Mouse (Mus musculus) intestine, embryonic 14.5 days (tissue): ENCODE data around the gene Chn1. TPM values are rescaled to one million over a fixed set of nuclear protein-coding genes. Genes with fewer than 3 reads are reported as not detected.
A peak's percentile ranks its signal among the peaks of the same experiment; 100 is the strongest.

Source experiments
- ATAC-seq: fragments of 200-750 bp; cut with Nextera tagmentation; replicated peaks from 2 replicates; pipeline ENCODE4 v1.8.0; 2017; ENCODE audit warnings: low read depth, moderate number of reproducible peaks, moderate TSS enrichment, moderate library complexity; ENCODE audit not compliant: low FRiP score, low TSS enrichment
- DNase-seq: peaks from one replicate; pipeline ENCODE4 v3.0.0-alpha.2; 2018; ENCODE audit warnings: low spot score
- H3K27ac ChIP-seq: fragments of 300-500 bp; sonication (generic); 2 replicates; pipeline ENCODE4 v1.5.1; 2014; ENCODE audit warnings: low read depth, mild to moderate bottlenecking, control low read depth
- H3K27me3 ChIP-seq: fragments of 300-500 bp; sonication (generic); replicated peaks from 2 replicates; pipeline ENCODE4 v1.6.1; 2014; ENCODE audit warnings: low read length, control low read depth; ENCODE audit not compliant: control insufficient read depth, insufficient read depth
- H3K36me3 ChIP-seq: fragments of 300-500 bp; sonication (generic); 2 replicates; pipeline ENCODE4 v1.6.1; 2014; ENCODE audit warnings: low read length, control low read depth; ENCODE audit not compliant: control insufficient read depth, insufficient read depth
- H3K4me1 ChIP-seq: fragments of 300-500 bp; sonication (generic); replicated peaks from 2 replicates; pipeline ENCODE4 v1.6.1; 2014; ENCODE audit warnings: low read length, control low read depth, mixed read lengths; ENCODE audit not compliant: control insufficient read depth, insufficient read depth
- H3K4me2 ChIP-seq: fragments of 300-500 bp; sonication (generic); 2 replicates; pipeline ENCODE4 v1.6.1; 2014; ENCODE audit warnings: low read length
- H3K4me3 ChIP-seq: fragments of 300-500 bp; sonication (generic); 2 replicates; pipeline ENCODE4 v1.5.1; 2014; ENCODE audit warnings: low read depth, low read length, control low read depth, mixed read lengths
- H3K9ac ChIP-seq: fragments of 300-500 bp; sonication (generic); 2 replicates; pipeline ENCODE4 v1.6.1; 2014; ENCODE audit warnings: mild to moderate bottlenecking, low read length
- H3K9me3 ChIP-seq: fragments of 300-500 bp; sonication (generic); 2 replicates; pipeline ENCODE4 v1.6.1; 2016; ENCODE audit warnings: low read length, control low read depth; ENCODE audit not compliant: control insufficient read depth
- WGBS: fragments of 180-500 bp; shearing (Covaris S2); extraction: QIAGEN DNeasy Blood & Tissue Kit; methylation state at CpG from one replicate; pipeline ENCODE4 v1.1.7; 2014; 5-methylcytosine and 5-hydroxymethylcytosine counted together
- polyA plus RNA-seq: library from polyadenylated mRNA; unstranded; fragments of >200 nt; fragmentation: Nextera tagmentation; extraction: Ambion mirVana; gene quantifications from 2 replicates; pipeline ENCODE4 v1.2.1, GENCODE M21; 2014

Chn1 gene
- polyA plus RNA-seq, 1 experiment from 2014 or later, result 21.5 TPM

- ATAC-seq (no peak), DNase-seq (peak; percentile 31)
- Histone ChIP-seq H3K27me3 (no peaks in the 10 kb centered on the region), H3K4me2 (no peak overlapping the region), H3K36me3 (peaks cover 11% of the 10 kb centered on the region), H3K4me1 (no peaks in the 10 kb centered on the region), H3K9ac (no peak overlapping the region), H3K27ac (no peak overlapping the region), H3K4me3 (no peak overlapping the region), H3K9me3 (no peaks in the 10 kb centered on the region)
- WGBS, result 68% methylated on average over 6 of the region's 6 CpGs
Observed at GRCm38 (mm10) chr2:73611798-73612197, 163.3 kb downstream of the Chn1 start.

GRCm38 (mm10) chr2:73609724-73610210 lies 165.4 kb downstream of the Chn1 start:
- no peaks in the 10 kb centered on the region for H3K4me1 ChIP-seq
- H3K27ac ChIP-seq, result no peak overlapping the region
- peaks cover 11% of the 10 kb centered on the region for H3K36me3 ChIP-seq
- ATAC-seq (no peak), DNase-seq (peak; percentile 36)
- H3K4me2 ChIP-seq, result no peak overlapping the region
- H3K27me3 ChIP-seq, result no peaks in the 10 kb centered on the region
- 85% methylated on average over 3 of the region's 3 CpGs for WGBS
- H3K9ac ChIP-seq, result no peak overlapping the region
- no peak overlapping the region for H3K4me3 ChIP-seq
- no peaks in the 10 kb centered on the region for H3K9me3 ChIP-seq

- ATAC-seq (no peak), DNase-seq (peak; percentile 36)
- WGBS, result 73% methylated on average over 5 of the region's 5 CpGs
- Histone ChIP-seq H3K9me3 (no peaks in the 10 kb centered on the region), H3K27ac (no peak overlapping the region), H3K9ac (no peak overlapping the region), H3K27me3 (no peaks in the 10 kb centered on the region), H3K4me2 (no peak overlapping the region), H3K4me1 (no peaks in the 10 kb centered on the region), H3K4me3 (no peak overlapping the region), H3K36me3 (peaks cover 6% of the 10 kb centered on the region)
Observed at GRCm38 (mm10) chr2:73609067-73609723, 166.0 kb downstream of the Chn1 start.

GRCm38 (mm10) chr2:73608391-73608790 lies 166.8 kb downstream of the Chn1 start:
- Histone ChIP-seq H3K4me3 (no peak overlapping the region), H3K9me3 (no peaks in the 10 kb centered on the region), H3K36me3 (peaks cover 4% of the 10 kb centered on the region; the same call in 1 of the 2 replicates), H3K9ac (no peak overlapping the region), H3K4me2 (no peak overlapping the region), H3K27me3 (no peaks in the 10 kb centered on the region), H3K4me1 (no peaks in the 10 kb centered on the region), H3K27ac (no peak overlapping the region)
- ATAC-seq (no peak), DNase-seq (peak; percentile 23)
- WGBS, result 66% methylated on average over 6 of the region's 6 CpGs

GRCm38 (mm10) chr2:73607609-73608008 lies 167.5 kb downstream of the Chn1 start:
- peak; percentile 51 for DNase-seq

GRCm38 (mm10) chr2:73607146-73607545 lies 168.0 kb downstream of the Chn1 start:
- no peak for DNase-seq
- Histone ChIP-seq H3K4me1 (no peaks in the 10 kb centered on the region), H3K4me2 (no peak overlapping the region), H3K9me3 (no peaks in the 10 kb centered on the region), H3K4me3 (no peak overlapping the region), H3K9ac (no peak overlapping the region), H3K27me3 (no peaks in the 10 kb centered on the region), H3K36me3 (no peaks in the 10 kb centered on the region), H3K27ac (no peak overlapping the region)
- WGBS, result 62% methylated on average over 2 of the region's 2 CpGs
- no peak for ATAC-seq

More at GRCm38 (mm10) chr2:73607609-73608008, 167.5 kb downstream of the Chn1 start:
- no peaks in the 10 kb centered on the region for H3K4me1 ChIP-seq
- H3K4me2 ChIP-seq, result no peak overlapping the region
- ATAC-seq, result no peak
- H3K9ac ChIP-seq, result no peak overlapping the region
- H3K4me3 ChIP-seq, result no peak overlapping the region
- H3K27me3 ChIP-seq, result no peaks in the 10 kb centered on the region
- no peak overlapping the region for H3K27ac ChIP-seq
- no peaks in the 10 kb centered on the region for H3K9me3 ChIP-seq
- 21% methylated on average over 4 of the region's 4 CpGs for WGBS
- peaks cover 3% of the 10 kb centered on the region; the same call in 1 of the 2 replicates for H3K36me3 ChIP-seq

- Histone ChIP-seq H3K27ac (no peak overlapping the region), H3K9ac (no peak overlapping the region), H3K4me3 (no peak overlapping the region), H3K4me2 (no peak overlapping the region), H3K36me3 (no peaks in the 10 kb centered on the region), H3K27me3 (no peaks in the 10 kb centered on the region), H3K9me3 (no peaks in the 10 kb centered on the region), H3K4me1 (no peaks in the 10 kb centered on the region)
- DNase-seq, result no peak
- no peak for ATAC-seq
- WGBS, result 95% methylated on average over 6 of the region's 6 CpGs
Observed at GRCm38 (mm10) chr2:73606616-73607015, 168.5 kb downstream of the Chn1 start.

- no peak overlapping the region for H3K4me3 ChIP-seq
- DNase-seq, result no peak
Observed at GRCm38 (mm10) chr2:73605077-73605476, 170.1 kb downstream of the Chn1 start.

GRCm38 (mm10) chr2:73604579-73604978 lies 170.6 kb downstream of the Chn1 start:
- H3K27ac ChIP-seq, result no peak overlapping the region

More at GRCm38 (mm10) chr2:73605077-73605476, 170.1 kb downstream of the Chn1 start:
- Histone ChIP-seq H3K9ac (no peak overlapping the region), H3K27ac (no peak overlapping the region), H3K4me1 (no peaks in the 10 kb centered on the region), H3K27me3 (no peaks in the 10 kb centered on the region), H3K36me3 (no peaks in the 10 kb centered on the region), H3K9me3 (no peaks in the 10 kb centered on the region), H3K4me2 (no peak overlapping the region)
- WGBS, result 69% methylated on average over 8 of the region's 8 CpGs
- ATAC-seq, result no peak

More at GRCm38 (mm10) chr2:73604579-73604978, 170.6 kb downstream of the Chn1 start:
- Histone ChIP-seq H3K4me3 (no peak overlapping the region), H3K36me3 (no peaks in the 10 kb centered on the region), H3K4me1 (no peaks in the 10 kb centered on the region), H3K27me3 (no peaks in the 10 kb centered on the region), H3K4me2 (no peak overlapping the region), H3K9me3 (no peaks in the 10 kb centered on the region), H3K9ac (no peak overlapping the region)
- WGBS, result 81% methylated on average over 2 of the region's 2 CpGs
- no peak for DNase-seq
- ATAC-seq, result no peak
